Mouse (Mus musculus) liver, adult 2 months (tissue): ENCODE measurements around the gene Foxe1.

Source experiments
- CTCF ChIP-seq: fragments of 200-500 bp; IDR thresholded peaks from 2 replicates; pipeline ENCODE4 v1.5.1; 2011; ENCODE audit warnings: low read depth, low read length, control low read depth
- POLR2A ChIP-seq: fragments of 200-500 bp; IDR thresholded peaks from 2 replicates; pipeline ENCODE4 v1.6.1; 2011; ENCODE audit warnings: low read length, control low read depth; ENCODE audit not compliant: insufficient read depth; ENCODE audit errors: extremely low read depth

GRCm38 (mm10) chr4:46370406-46370805 lies 27.0 kb downstream of the Foxe1 start:
- TF ChIP-seq CTCF = no peak
- no peak for TF ChIP-seq POLR2A
